Mouse (Mus musculus) forebrain, embryonic 11.5 days (tissue): ENCODE results near the gene Upf2. TPM values are rescaled to one million over a fixed set of nuclear protein-coding genes. Genes with fewer than 3 reads are reported as not detected.

Source experiments
- ATAC-seq: fragments of 200-750 bp; cut with Nextera tagmentation; replicated peaks from 2 replicates; pipeline ENCODE4 v1.8.0; 2017; ENCODE audit warnings: moderate TSS enrichment; ENCODE audit not compliant: low FRiP score
- DNase-seq: peaks from one replicate; pipeline ENCODE4 v3.0.0-alpha.2; 2017; ENCODE audit warnings: low spot score
- H3K27ac ChIP-seq: fragments of 300-500 bp; sonication (generic); 2 replicates; pipeline ENCODE4 v1.5.1; 2014; ENCODE audit warnings: low read depth, low read length
- H3K27me3 ChIP-seq: fragments of 300-500 bp; sonication (generic); 2 replicates; pipeline ENCODE4 v1.6.1; 2014; ENCODE audit warnings: mild to moderate bottlenecking, low read length, mixed read lengths; ENCODE audit not compliant: control insufficient read depth, insufficient read depth
- H3K36me3 ChIP-seq: fragments of 300-500 bp; sonication (generic); 2 replicates; pipeline ENCODE4 v1.6.1; 2014; ENCODE audit warnings: mild to moderate bottlenecking, low read length, moderate library complexity, mixed read lengths; ENCODE audit not compliant: control insufficient read depth, insufficient read depth
- H3K4me1 ChIP-seq: fragments of 300-500 bp; sonication (generic); replicated peaks from 2 replicates; pipeline ENCODE4 v1.6.1; 2014; ENCODE audit warnings: low read length, mixed read lengths; ENCODE audit not compliant: control insufficient read depth, insufficient read depth
- H3K4me2 ChIP-seq: fragments of 300-500 bp; sonication (generic); 2 replicates; pipeline ENCODE4 v1.6.1; 2014; ENCODE audit warnings: low read depth, mild to moderate bottlenecking, low read length, moderate library complexity, mixed read lengths; ENCODE audit not compliant: severe bottlenecking
- H3K4me3 ChIP-seq: fragments of 300-500 bp; sonication (generic); 2 replicates; pipeline ENCODE4 v1.5.1; 2014; ENCODE audit warnings: low read depth, low read length
- H3K9ac ChIP-seq: fragments of 300-500 bp; sonication (generic); 2 replicates; pipeline ENCODE4 v1.6.1; 2014; ENCODE audit warnings: low read length
- H3K9me3 ChIP-seq: fragments of 300-500 bp; sonication (generic); 2 replicates; pipeline ENCODE4 v1.6.1; 2016; ENCODE audit warnings: low read length, mixed read lengths; ENCODE audit not compliant: control insufficient read depth
- WGBS: fragments of 180-500 bp; shearing (Covaris S2); extraction: QIAGEN DNeasy Blood & Tissue Kit; methylation state at CpG from one replicate; pipeline ENCODE4 v1.1.7; 2014; 5-methylcytosine and 5-hydroxymethylcytosine counted together
- polyA plus RNA-seq: library from polyadenylated mRNA; unstranded; fragments of >200 nt; fragmentation: Nextera tagmentation; extraction: Ambion mirVana; gene quantifications from 2 replicates; pipeline ENCODE4 v1.2.1, GENCODE M21; 2014

Upf2 gene
- polyA plus RNA-seq, 1 experiment from 2014 or later = 14.2 TPM

DNA sequence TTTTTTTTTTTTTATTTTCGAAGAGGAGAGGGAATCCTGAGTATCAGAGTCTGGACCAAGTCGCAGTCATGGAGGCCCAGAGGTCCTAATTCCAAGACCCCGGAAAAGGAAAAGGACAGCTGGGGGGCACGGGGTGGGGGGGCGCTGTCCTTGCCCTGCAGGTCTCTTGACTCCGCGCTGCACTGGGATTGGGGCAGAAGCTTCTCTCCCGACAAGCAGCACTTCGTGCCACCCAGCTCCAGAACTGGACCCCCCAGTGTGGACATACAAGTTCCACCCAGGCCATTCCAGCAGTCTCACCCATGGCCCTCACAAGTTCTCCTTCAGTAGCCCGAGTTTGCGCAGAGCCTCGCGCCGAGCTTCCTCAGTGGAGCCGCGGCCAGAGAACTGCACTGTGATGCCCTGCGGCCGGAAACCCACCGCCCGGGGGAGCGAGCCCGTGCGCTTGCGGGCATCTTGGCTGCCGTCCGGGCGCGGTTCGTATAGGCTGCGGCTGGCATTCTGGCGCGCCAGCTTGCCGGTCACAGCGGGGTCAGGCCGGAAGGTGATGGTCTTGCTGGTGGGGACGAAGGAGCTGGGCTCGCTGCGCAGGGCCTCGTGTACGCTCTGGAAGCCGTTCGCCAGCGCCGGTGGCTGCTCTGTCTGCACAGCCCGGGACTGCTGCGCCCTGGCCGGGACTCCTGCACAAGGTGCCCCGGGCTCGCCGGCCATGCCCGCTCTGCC, 148.9 kb downstream of the Upf2 start:
- Histone ChIP-seq H3K4me3 (peak overlapping the region; percentile 44), H3K36me3 (no peaks in the 10 kb centered on the region), H3K4me2 (peak overlapping the region; percentile 88), H3K27me3 (peaks cover 11% of the 10 kb centered on the region), H3K9me3 (no peaks in the 10 kb centered on the region), H3K4me1 (peaks cover 2% of the 10 kb centered on the region; the same call in 1 of the 2 replicates), H3K27ac (no peak overlapping the region), H3K9ac (peak overlapping the region; percentile 55)
- DNase-seq (peak; percentile 77), ATAC-seq (peak; percentile 58)
- 11% methylated on average over 49 of the region's 51 CpGs for WGBS

DNA sequence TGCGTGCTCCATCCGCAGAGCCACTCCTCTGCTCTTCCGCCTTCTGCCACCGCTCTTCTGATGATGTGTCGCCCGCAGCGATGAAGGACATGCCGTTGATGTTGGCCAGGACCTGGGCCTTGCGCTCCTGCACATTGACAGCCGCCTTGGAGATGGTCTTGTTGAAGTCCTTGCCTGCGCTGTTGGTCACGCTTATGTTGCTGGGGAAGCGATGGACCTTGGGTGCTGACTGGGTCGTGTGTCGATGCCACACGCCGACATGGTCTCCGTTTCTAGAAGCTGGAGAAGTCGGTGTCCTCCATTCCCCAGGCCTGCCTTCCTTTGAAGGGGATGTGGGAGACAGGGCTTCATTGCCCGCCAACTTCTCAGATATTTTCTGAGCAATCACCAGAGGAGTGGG, 149.5 kb downstream of the Upf2 start:
- ATAC-seq (no peak), DNase-seq (no peak)
- peak overlapping the region; percentile 44 for H3K4me3 ChIP-seq
- no peak overlapping the region for H3K27ac ChIP-seq
- H3K4me1 ChIP-seq = peaks cover 2% of the 10 kb centered on the region; the same call in 1 of the 2 replicates
- H3K9me3 ChIP-seq = no peaks in the 10 kb centered on the region
- WGBS = 45% methylated on average over 20 of the region's 20 CpGs
- H3K27me3 ChIP-seq = peaks cover 11% of the 10 kb centered on the region
- no peaks in the 10 kb centered on the region for H3K36me3 ChIP-seq
- peak overlapping the region; percentile 55 for H3K9ac ChIP-seq
- peak overlapping the region; percentile 88 for H3K4me2 ChIP-seq

DNA sequence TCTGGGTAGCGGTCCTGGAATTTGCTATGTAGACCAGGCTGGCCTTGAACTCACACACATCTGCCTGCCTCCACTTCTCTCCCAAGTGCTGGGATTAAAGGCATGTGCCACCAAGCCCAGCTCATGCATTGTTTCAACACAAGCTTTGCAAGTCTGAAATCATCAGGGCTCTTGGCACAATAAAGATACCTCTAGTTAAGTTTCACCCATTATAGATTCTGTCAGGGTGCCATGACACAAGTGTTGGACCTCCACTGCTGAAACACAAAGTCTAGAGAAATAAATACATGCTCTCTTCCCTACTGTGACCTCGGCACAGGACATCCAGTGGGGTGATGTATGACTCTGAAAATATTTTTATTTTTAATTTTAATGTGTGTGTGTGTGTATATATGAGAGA, 154.2 kb downstream of the Upf2 start:
- ATAC-seq (no peak), DNase-seq (no peak)
- Histone ChIP-seq H3K4me1 (no peaks in the 10 kb centered on the region; the same call in 1 of the 2 replicates), H3K4me3 (no peak overlapping the region), H3K4me2 (no peak overlapping the region), H3K9me3 (no peaks in the 10 kb centered on the region), H3K9ac (no peak overlapping the region), H3K36me3 (no peaks in the 10 kb centered on the region), H3K27ac (no peak overlapping the region), H3K27me3 (peaks cover 5% of the 10 kb centered on the region; the same call in 1 of the 2 replicates)
- 94% methylated on average over 2 of the region's 2 CpGs for WGBS

Other genes starting within 250 kb of the Upf2 start
- 2.1 and 2.2 TPM in 2 replicates for gene Camk1d, start 237.0 kb upstream of the Upf2 start, polyA plus RNA-seq
- gene Nudt5, start 106.5 kb upstream of the Upf2 start, polyA plus RNA-seq = 90.5 and 103 TPM in 2 replicates
- gene Cdc123, start 106.3 kb upstream of the Upf2 start, polyA plus RNA-seq = 339 and 340 TPM in 2 replicates
- 2.3 and 2.9 TPM in 2 replicates for gene Gm13199, start 88.5 kb upstream of the Upf2 start, polyA plus RNA-seq
- 77.3 and 88.3 TPM in 2 replicates for gene Sec61a2, start 56.0 kb upstream of the Upf2 start, polyA plus RNA-seq
- 4.0 and 5.0 TPM in 2 replicates for gene Dhtkd1, start 8.7 kb upstream of the Upf2 start, polyA plus RNA-seq
- 2.8 and 3.8 TPM in 2 replicates for gene Proser2, start 178.7 kb downstream of the Upf2 start, polyA plus RNA-seq